Mouse (Mus musculus) neural tube, embryonic 10.5 days (tissue): ENCODE measurements around the gene Mmp28.

Experiments
- DNase-seq: peaks from one replicate; pipeline ENCODE4 v3.0.0-alpha.2; 2017; ENCODE audit warnings: low spot score; ENCODE audit errors: extremely low spot score

Gene Mmp28

DNA sequence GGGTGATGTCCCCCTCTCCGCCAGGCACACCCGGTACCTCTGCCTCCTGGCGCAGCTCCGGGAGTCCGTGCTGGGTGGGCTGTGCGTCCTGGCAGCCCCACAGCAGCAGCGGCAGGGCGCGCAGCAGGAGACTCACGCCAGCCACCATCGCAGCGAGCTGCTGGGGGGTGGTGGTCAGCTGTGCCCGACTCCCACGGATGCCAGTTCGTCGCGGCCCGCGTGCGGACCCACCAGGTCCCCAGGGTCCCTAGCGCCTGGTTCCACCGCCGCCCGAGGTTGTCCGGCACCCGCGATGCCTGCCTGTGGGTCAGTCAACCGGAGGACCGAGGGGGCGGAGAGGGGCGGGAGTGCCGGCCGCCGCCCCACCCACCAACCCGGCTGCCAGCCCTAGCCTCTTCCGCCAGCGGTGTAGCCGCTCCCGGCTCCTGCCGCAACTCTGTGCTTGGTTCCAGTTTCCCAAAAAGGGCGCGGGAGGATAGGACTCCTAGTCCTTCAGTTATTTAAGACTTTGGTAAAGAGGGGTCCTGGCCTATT lies at the start of gene Mmp28:
Mmp28 (minus strand) TSS at position 361 of the 534 bp plus-strand sequence.
- peak; percentile 67 for DNase-seq

DNA sequence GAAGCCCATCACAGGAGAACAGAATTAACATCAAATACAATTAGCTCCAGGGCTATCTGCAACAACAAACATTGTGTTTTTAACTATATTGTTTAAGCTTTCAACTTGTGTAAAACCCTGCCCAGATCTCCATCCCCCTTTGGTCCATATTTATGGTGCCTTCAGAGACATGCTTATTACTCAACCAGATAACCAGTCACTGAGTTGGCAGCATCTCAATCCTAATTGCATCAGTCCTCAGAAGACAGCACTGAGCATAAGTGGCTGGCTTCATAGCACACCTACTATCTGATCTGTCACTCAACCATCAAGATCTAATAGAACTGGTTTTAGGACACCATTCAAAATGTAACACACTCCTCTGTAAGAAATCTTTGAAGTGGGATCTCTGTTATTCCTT lies 46.6 kb upstream of the Mmp28 start:
- DNase-seq: no peak

DNA sequence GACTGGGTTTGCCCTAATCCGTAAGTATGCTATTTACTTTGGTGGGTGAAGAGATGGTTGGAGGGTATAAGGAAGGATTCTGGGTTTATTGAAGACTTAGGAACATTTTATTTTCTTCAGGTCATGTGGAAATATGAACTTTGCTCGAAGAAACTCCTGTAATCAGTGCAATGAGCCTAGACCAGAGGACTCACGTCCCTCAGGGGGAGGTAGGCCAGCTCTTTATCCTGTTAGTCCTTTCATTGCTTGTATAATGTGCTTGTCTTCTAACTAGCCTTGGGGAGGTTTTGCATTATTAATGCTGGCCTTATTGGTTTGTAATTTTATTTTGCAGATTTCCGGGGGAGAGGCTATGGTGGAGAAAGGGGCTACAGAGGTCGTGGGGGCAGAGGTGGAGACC lies 41.4 kb upstream of the Mmp28 start:
- DNase-seq: no peak

DNA sequence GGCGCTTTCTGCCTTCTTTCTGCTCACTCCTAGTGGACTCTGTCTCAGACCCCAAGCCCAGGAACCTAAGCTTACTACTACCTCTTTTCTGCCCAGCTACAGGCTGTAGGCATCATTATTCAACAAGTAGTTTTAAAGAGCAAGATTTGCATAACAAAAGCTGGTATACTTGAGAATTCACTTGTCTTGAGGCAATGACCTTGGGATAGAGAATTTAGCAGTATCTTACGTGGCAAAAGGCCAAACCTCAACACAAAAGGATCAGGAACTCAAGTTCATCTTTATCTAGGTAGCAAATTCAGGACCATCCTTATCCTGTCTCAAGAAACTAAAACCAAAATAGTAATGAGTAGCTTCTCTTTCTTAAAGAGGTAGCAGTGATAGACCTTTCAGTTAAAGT lies 32.7 kb upstream of the Mmp28 start:
- no peak for DNase-seq

DNA sequence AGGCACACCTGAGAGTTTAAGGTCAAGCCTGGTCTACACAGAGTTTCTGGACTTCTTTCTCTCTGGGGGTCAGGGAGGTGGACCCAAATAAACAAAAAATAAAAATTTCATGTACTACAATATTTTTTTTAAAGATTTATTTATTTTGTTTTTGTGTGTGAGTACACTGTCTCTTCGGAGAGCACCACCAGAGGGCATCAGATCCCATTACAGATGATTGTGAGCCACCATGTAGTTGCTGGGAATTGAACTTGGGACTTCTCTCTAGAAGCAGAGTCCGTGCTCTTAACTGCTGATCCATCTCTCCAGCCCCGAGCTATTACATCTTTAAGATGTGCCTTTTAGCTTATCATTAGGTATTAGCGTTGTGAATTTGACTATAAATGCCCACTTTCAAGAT lies 28.6 kb upstream of the Mmp28 start:
- DNase-seq: no peak

DNA sequence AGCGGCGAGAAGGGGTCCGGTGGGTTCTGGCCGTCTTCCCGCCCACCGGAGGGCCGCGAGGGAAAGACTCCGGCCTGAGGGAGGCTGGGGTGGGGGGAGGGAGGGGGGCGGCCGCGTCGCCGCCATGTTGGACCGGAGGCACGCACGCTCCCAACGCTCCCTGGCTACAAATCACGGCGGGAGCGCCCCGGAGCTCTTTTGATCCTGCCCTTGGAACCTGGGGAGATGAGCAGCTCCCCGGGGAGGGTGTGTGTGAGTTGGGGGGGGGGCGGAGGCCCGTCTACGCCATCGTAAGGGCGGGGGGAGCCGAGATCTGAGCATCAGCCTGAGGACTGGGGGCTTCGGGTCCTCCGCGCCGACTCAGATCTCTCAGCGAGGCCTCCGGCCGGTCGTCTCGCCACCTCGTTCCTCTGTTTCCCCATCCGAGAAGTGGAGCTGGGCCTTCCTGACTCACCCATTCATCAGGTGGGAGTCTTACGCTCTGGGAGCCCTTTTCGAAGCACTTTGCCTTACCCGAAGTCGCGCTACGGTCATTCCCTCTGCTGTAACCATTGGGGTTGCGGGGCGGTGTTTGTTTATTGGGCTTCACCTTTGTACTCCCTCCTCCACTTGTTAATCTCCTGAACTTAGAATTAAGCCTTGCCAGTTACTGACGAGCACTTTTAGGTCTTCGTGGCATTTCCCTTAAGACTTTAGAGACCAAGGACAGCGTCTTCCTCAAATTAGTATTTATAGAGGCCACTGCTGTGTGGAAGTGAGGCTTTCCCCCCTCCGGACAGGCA lies 10.6 kb upstream of the Mmp28 start:
- DNase-seq: no peak

DNA sequence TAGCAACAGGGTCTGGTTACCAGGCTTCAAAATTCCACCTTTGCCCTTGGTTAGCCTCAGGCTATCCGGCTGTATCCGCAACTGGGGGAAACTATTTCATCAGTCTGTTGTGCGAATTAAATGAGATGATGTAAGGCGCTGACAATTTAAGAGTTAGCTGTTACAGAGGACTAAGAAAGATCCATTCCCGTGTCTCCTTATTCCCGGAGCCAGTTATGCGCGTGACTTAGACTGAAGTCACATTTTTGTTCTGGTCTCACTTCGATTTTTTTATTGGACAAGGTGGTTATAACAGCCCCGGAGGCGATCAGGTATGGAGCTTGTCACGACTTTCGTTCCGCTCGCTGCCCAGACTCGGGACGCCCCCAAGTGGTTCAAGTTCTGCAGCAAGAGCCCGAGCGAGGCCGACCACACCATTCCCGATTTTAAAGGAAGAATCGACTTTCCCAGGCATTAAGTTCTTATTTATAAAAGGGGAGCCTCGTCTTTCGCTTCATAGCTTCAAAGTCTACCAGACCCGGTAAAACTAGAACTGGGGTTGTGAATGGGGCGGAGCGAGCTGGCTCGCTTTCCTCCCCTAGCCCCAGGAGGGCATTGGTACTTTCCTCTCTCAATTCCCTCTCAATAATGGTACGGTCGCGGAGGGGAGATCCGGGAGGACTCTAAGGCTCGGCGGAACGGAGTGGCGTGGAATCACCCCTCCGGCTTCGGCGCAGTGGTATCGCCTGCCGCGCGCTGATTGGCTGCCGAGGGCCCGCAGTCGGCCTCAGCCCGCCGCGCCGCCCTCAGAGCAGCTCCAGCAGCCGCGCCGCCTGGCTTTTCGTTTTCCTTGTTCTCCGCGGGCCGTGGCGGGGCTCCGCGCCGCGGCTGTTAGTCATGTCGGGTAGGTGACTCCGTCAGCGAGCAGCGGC lies 9.7 kb upstream of the Mmp28 start, which contains the start of gene Taf15:
Taf15 (plus strand) TSS at position 763 of the 911 bp plus-strand sequence.
- DNase-seq: peak; percentile 99

DNA sequence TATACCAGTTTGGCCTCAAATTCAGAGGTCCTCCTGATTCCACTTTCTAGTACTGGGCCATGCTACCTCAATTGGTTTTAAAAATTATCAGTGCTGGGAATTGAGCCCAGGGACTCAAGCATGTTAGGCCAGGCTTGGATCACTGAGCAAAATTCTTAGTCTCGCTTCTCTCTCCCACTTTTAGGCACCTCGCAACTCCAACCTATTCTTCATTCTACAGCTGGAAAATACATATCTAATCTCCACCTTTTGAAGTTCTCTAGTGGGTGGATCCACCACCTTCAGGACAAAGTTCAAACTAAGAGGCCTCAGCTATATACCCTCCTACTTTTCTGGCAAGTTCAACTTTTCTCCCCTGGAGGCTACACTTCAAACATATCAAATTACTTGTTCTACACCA lies 8.9 kb upstream of the Mmp28 start:
- DNase-seq: peak; percentile 12

DNA sequence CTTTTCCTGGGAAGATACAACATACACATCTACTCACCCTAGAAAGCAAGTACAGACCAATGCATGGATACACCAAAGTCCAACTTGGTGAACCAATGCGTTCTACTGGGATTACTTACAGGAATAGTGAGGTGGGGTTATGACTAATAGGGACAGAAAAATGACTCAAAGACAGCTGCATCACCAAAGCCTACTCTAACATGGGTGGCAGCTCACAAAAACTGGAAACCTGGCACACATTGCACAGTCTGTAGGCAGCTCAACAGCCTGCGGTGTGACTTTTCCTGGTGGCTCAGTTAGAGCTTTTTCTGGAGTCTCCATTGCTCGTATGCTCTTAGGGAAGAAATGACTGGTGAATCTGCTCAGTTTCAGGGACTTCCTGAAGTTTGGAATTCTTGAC lies 5.9 kb upstream of the Mmp28 start:
- no peak for DNase-seq

DNA sequence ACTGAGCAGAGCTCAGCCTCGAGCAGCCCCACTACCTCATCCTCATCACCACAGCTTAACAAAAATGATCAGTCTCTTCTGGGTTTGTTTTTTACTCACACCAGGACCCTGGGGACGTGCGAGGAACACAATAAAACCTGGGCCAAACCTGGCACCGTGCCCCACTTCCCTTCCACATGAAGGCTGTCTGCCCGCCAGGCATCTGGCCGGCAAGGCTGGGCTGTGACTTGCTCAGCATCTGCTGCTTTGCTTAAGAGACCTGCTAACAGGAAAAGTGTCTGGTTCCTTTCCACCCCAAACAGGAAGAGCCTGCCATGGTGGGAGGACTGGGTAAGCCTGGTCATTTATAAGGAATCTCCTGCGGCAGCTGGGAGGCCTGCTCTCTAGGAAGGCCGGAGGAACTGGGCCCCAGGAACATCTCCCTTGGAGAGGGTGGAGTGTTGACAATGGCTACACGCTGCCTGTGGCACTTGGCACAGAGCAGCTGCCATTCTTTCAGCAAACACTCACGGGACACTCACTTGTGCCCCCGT lies 4.3 kb upstream of the Mmp28 start:
- DNase-seq: no peak

DNA sequence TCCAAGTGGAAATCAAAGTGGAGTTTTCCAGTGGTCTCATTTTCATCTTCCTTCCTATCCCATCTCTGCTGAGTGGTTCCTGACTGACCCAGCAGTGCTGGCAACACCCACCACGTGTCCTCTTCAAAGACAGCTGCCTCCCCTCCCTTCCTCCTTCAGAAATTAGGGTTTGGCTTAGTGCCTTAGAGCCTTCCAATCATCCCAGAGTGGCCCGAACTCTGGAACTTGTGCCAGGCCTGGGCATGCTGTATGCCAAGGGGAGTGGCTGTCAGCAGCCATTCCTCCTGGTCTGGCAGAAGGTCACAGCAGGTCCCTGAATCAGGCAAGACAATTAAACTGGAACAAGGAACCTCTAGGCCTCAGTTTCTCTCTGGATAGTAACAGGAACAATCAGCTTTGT lies 3.1 kb upstream of the Mmp28 start:
- DNase-seq: peak; percentile 11

DNA sequence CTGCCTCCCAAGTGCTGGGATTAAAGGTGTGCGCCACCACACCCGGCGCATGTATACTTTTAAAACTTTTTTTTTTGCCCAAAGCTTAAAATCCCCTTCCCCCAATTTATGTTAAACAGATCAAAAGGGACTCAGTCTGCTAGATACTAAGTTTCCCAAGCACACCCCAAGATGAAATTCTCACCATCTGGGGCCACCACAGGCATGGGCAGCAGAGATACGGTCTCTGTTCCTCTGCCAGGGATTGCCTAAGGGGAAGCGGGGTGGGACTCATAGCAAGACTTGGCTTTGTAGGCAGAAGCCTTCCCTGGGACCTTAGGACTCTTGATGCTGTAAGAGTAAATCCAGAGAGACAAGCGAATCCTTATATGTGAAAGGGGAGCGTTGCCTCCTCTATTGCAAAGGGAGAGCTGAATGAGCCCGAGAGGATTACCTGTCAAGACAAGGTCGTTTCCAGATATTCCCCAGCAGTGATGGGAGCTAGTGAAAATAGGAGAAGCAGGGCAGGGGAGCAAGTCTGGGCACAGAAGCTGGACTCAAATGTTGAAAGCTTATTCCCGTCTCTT lies 1.3 kb downstream of the Mmp28 start:
- DNase-seq: peak; percentile 13

DNA sequence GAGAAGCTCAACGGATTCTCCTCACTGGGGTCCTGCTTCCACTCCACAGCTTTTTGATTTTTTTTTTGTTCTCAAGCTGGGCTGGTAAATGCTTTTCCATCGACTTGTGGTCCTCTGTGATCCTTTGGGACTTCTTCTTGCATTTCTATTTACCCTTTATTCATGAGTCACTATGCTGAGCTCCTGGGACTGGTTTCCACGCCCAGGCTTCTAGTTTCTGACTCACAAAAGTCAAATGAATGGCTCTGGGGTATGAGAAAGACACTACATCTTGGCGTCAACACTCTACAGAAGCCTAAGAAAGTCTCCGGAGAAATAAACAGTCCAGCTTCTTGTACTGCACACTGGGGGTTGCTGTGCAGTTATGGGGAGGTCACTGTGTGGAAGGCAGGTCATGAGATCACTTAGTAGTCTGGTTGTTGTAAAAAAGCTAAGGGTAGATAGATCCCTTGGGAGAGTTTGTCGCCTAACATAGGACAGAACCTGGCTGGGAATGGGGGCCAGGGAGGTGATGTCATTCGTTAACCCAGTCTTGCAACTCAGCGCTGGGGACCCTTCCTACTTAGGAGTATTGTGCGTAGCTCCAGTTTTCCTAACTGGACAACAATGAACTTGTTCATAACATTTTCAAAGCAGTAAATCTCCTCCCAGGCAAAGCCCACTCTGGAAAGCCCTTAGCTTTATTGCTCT lies 4.8 kb downstream of the Mmp28 start:
- DNase-seq: no peak

DNA sequence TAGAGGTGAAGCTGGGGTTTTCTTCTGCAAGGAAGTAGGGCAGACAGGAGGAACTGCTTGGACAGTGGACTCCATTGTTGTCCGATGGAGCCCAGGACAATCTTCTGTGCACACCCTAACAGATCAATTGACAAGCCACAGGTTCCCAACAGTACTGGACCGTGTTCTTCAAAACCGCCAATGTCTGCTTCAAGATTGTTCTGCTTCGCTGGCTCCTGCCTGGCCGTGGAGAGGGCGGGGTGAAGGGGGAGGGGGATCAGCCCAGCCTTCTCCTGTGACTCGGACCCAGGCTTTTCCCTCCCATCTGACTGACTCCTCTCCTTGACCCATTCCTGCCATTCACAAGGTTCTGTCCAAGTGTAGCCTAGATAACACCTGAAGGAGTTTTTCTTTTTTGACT lies 5.6 kb downstream of the Mmp28 start:
- DNase-seq: no peak

DNA sequence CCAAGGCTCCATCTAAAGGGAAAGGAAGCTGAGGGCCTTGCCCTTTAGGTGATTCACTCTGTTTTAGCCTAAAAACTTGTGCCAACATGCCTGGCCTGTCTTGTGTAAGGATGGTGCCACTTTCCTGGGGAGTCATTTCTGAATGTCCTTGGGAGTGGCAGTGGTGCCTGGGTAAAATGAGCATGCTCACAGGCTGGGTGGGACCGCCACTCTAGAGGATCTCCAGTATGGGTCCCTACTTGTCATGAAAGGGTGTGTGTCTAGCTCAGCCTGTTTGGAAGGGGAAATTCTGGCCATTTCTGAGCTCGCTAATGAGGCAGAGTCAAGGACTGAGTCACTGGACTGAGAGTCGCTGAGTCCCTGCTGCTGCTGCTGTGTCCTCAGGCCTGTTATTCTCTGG lies 7.3 kb downstream of the Mmp28 start:
- DNase-seq: no peak

DNA sequence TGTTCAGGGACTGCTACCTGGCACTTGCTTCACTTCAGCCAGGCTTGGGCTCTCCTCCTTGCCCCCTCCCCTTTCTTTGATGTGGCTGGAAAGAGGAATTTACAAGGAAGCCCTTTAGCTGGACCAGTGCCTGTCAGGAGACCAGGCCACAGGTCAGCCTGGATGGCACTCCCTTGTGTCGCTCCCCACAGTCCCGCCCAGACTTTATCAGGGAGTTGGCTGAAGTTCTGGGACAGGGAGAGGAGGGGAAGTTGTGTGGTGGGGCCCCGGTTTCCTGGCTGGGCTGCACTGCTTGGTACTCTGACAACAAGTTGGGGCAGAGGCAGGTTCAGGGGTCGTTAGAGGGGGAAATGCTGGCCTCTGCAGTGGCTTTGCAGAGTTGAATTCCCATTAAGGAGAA lies 8.3 kb downstream of the Mmp28 start:
- DNase-seq: no peak

DNA sequence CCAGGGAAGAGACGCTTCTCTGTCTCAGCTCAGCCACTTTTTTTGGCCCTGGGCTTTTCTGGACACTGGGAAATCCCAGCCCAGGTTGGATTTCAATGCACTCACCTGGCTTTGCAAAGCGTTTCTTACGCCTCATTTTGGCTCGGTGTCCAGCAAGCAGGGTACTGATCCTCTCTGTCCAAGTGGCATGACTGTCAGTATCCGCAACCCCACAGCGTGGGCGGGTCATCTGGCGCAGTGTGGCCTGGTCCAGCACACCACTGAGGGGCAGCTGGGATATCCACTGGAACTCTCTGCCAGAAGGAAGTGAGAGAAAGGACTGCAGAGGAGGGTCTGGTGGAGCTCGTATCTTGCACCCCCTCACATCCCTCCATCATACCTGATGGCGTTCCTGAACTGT lies 11.6 kb downstream of the Mmp28 start:
- no peak for DNase-seq

DNA sequence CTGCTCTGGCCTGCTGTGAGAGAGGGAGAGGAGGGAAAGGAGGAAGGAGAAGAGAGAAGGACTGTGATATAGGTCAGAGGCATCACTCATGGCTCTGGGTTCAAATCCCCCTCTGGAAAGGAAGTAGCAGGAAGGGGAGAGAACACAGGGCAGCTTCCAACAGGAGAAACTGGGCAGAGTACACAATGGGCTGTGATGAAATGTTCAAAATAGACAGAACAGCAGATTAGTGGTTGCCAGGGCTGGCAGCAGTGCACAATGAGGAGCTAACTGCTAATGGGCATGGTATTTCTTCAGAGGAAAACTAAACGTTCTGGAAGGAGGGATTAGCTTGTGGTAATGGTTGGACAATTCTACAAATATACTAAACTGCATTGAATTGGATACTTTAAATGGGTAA lies 12.3 kb downstream of the Mmp28 start:
- no peak for DNase-seq

DNA sequence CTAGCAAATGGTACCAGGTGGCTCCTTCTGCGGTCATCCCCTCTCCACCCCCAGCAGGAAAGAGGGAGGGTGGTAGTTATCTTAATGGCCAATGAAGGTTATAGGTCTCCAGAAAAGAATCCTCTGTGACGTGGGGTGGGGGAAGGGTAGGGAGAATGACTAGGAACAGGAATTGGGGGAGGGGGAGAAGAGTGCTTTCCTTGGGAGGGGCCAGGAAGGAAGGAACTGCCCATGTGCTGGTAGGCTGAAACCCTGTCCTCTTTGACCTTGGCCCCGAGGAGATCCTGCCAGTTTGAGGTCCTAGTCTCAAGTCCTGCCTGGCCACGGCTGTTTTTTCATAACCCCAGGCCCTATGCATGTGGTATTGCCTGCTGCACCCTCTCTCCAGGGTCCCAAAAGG lies 13.6 kb downstream of the Mmp28 start:
- no peak for DNase-seq

DNA sequence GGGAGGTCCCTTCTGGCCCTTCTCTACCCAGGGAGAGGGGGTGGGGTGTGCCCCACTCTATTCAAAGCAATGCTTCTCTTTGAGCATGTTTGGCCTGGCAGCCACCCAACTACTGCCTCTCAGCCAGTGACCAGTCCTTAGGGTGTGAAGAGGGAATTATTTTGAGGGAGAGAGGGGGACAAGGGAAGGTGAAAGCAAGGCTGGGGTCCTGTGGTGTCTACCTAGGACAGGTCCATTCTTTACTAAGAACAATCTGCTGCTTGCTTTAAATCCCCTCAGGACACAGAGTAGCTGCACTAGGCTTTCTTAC lies 14.0 kb downstream of the Mmp28 start:
- DNase-seq: no peak
